Mouse (Mus musculus) spleen, adult 2 months (tissue): ENCODE results near the gene Fgfr2. TPM values are rescaled to one million over a fixed set of nuclear protein-coding genes. Genes with fewer than 3 reads are reported as not detected.

ENCODE experiments used
- DNase-seq, 2 experiments: peaks; one replicate each; pipeline versions ENCODE4 v3.0.0 to v3.0.0-alpha.2; 2012 to 2021; ENCODE audit warnings: low spot score in 2 of 2, low read depth in 1 of 2
- H3K27ac ChIP-seq: fragments of 200-500 bp; 2 replicates; pipeline ENCODE4 v1.5.1; 2012; ENCODE audit warnings: low read length, inconsistent platforms; ENCODE audit not compliant: insufficient read depth
- H3K27me3 ChIP-seq: fragments of 200-500 bp; 2 replicates; pipeline ENCODE4 v1.6.1; 2012; ENCODE audit warnings: mild to moderate bottlenecking, moderate library complexity, low read length, inconsistent platforms; ENCODE audit not compliant: control insufficient read depth, insufficient read depth
- H3K36me3 ChIP-seq: fragments of 200-500 bp; 2 replicates; pipeline ENCODE4 v1.6.1; 2012; ENCODE audit warnings: mild to moderate bottlenecking, low read length, inconsistent platforms; ENCODE audit not compliant: control insufficient read depth, insufficient read depth
- H3K4me1 ChIP-seq: fragments of 200-500 bp; 2 replicates; pipeline ENCODE4 v1.6.1; 2011; ENCODE audit warnings: inconsistent platforms; ENCODE audit not compliant: control insufficient read depth, insufficient read depth, insufficient read length
- H3K4me3 ChIP-seq: fragments of 200-500 bp; 2 replicates; pipeline ENCODE4 v1.5.1; 2011; ENCODE audit warnings: mild to moderate bottlenecking, inconsistent platforms; ENCODE audit not compliant: insufficient read depth, insufficient read length; ENCODE audit errors: extremely low read depth
- CTCF ChIP-seq: fragments of 200-500 bp; IDR thresholded peaks from 2 replicates; pipeline ENCODE4 v1.5.1; 2011; ENCODE audit warnings: mild to moderate bottlenecking, inconsistent platforms; ENCODE audit not compliant: insufficient read depth, insufficient read length, insufficient replicate concordance; ENCODE audit errors: extremely low read depth
- POLR2A ChIP-seq: fragments of 200-500 bp; IDR thresholded peaks from 2 replicates; pipeline ENCODE4 v1.6.1; 2011; ENCODE audit warnings: low read depth, low read length, inconsistent platforms
- WGBS: fragments of 180-500 bp; shearing (Covaris S2); methylation state at CpG from one replicate; pipeline ENCODE4 v1.1.7; 2018; 5-methylcytosine and 5-hydroxymethylcytosine counted together
- polyA plus RNA-seq: library from polyadenylated mRNA; depleted of rRNA; stranded (reverse); fragments of >200 nt; gene quantifications from 2 replicates; pipeline ENCODE4 v1.2.3, GENCODE M21; 2012

The Fgfr2 gene
- polyA plus RNA-seq, 1 experiment, result 1.6 TPM

- WGBS, result 33% methylated on average over 9 of the region's 9 CpGs
- Histone ChIP-seq H3K27me3 (no peaks in the 10 kb centered on the region), H3K4me3 (peak overlapping the region; percentile 7; the same call in 1 of the 2 replicates), H3K4me1 (peaks cover 8% of the 10 kb centered on the region; the same call in 1 of the 2 replicates), H3K36me3 (no peaks in the 10 kb centered on the region), H3K27ac (peak overlapping the region; percentile 45)
- TF ChIP-seq POLR2A, result no peak
- TF ChIP-seq CTCF, result no peak
- DNase-seq, result no peak
Measured at GRCm38 (mm10) chr7:130827844-130828403, 2295.2 kb downstream of the Fgfr2 start.

GRCm38 (mm10) chr7:130827431-130827830 lies 2295.7 kb downstream of the Fgfr2 start:
- DNase-seq, result no peak
- Histone ChIP-seq H3K36me3 (no peaks in the 10 kb centered on the region), H3K27ac (no peak overlapping the region), H3K4me3 (0 out of 2 replicates have a peak overlapping the region, but pooled peaks have one; percentile 7), H3K4me1 (peaks cover 8% of the 10 kb centered on the region; the same call in 1 of the 2 replicates), H3K27me3 (no peaks in the 10 kb centered on the region)
- TF ChIP-seq CTCF (peak; percentile 29; the same call in 1 of the 2 replicates), POLR2A (no peak)
- 72% methylated on average over 3 of the region's 3 CpGs for WGBS

- TF ChIP-seq CTCF (no peak), POLR2A (no peak)
- H3K27ac ChIP-seq, result no peak overlapping the region
- no peaks in the 10 kb centered on the region for H3K36me3 ChIP-seq
- H3K4me3 ChIP-seq, result no peak overlapping the region
- peaks cover 8% of the 10 kb centered on the region; the same call in 1 of the 2 replicates for H3K4me1 ChIP-seq
- no peaks in the 10 kb centered on the region for H3K27me3 ChIP-seq
- 51% methylated on average over 3 of the region's 3 CpGs for WGBS
- no peak for DNase-seq
Measured at GRCm38 (mm10) chr7:130826343-130826742, 2296.8 kb downstream of the Fgfr2 start.

- Histone ChIP-seq H3K27me3 (no peaks in the 10 kb centered on the region), H3K4me3 (no peak overlapping the region), H3K36me3 (no peaks in the 10 kb centered on the region), H3K27ac (no peak overlapping the region), H3K4me1 (peaks cover 10% of the 10 kb centered on the region; the same call in 1 of the 2 replicates)
- DNase-seq, result no peak
- TF ChIP-seq CTCF (no peak), POLR2A (no peak)
- 85% methylated on average over 9 of the region's 9 CpGs for WGBS
Measured at GRCm38 (mm10) chr7:130823992-130824391, 2299.2 kb downstream of the Fgfr2 start.

GRCm38 (mm10) chr7:130819624-130820023 lies 2303.5 kb downstream of the Fgfr2 start:
- Histone ChIP-seq H3K4me1 (peaks cover 4% of the 10 kb centered on the region; the same call in 1 of the 2 replicates), H3K36me3 (no peaks in the 10 kb centered on the region), H3K4me3 (no peak overlapping the region), H3K27me3 (no peaks in the 10 kb centered on the region), H3K27ac (no peak overlapping the region)
- no peak for DNase-seq
- TF ChIP-seq POLR2A, result no peak
- no peak for TF ChIP-seq CTCF
- 90% methylated on average over 10 of the region's 10 CpGs for WGBS

- no peaks in the 10 kb centered on the region for H3K36me3 ChIP-seq
- H3K4me3 ChIP-seq, result no peak overlapping the region
- no peak for DNase-seq
- no peaks in the 10 kb centered on the region for H3K27me3 ChIP-seq
- peaks cover 4% of the 10 kb centered on the region; the same call in 1 of the 2 replicates for H3K4me1 ChIP-seq
- H3K27ac ChIP-seq, result no peak overlapping the region
- TF ChIP-seq POLR2A (no peak), CTCF (no peak)
- 13% methylated on average over 5 of the region's 5 CpGs for WGBS
Measured at GRCm38 (mm10) chr7:130818813-130819212, 2304.3 kb downstream of the Fgfr2 start.

- H3K4me3 ChIP-seq, result no peak overlapping the region
- TF ChIP-seq CTCF, result no peak
- TF ChIP-seq POLR2A, result no peak
- H3K36me3 ChIP-seq, result no peaks in the 10 kb centered on the region
- H3K4me1 ChIP-seq, result peaks cover 4% of the 10 kb centered on the region; the same call in 1 of the 2 replicates
- no peak overlapping the region for H3K27ac ChIP-seq
- WGBS, result 31% methylated on average over 7 of the region's 7 CpGs
- H3K27me3 ChIP-seq, result no peaks in the 10 kb centered on the region
- DNase-seq, result no peak
Measured at GRCm38 (mm10) chr7:130816243-130816642, 2306.9 kb downstream of the Fgfr2 start.
